Mouse (Mus musculus) liver, embryonic 14.5 days (tissue): Measurements from ENCODE around the gene Gimap9. TPM values are rescaled to one million over a fixed set of nuclear protein-coding genes. Genes with fewer than 3 reads are reported as not detected.

Experiments
- ATAC-seq: fragments of 200-750 bp; cut with Nextera tagmentation; 2 replicates; pipeline ENCODE4 v1.8.0; 2017; ENCODE audit warnings: moderate number of reproducible peaks, mild to moderate bottlenecking, moderate library complexity; ENCODE audit not compliant: insufficient read depth
- DNase-seq, 3 experiments: peaks; one replicate each; pipeline ENCODE4 v3.0.0-alpha.2; 2012 to 2013; ENCODE audit warnings: low read depth in 3 of 3, low spot score in 3 of 3
- H3K27ac ChIP-seq: fragments of 300-500 bp; sonication (generic); 2 replicates; pipeline ENCODE4 v1.5.1; 2014; ENCODE audit warnings: moderate library complexity, mild to moderate bottlenecking, control low read depth, inconsistent platforms
- H3K27me3 ChIP-seq: fragments of 300-500 bp; sonication (generic); 2 replicates; pipeline ENCODE4 v1.6.1; 2014; ENCODE audit warnings: mild to moderate bottlenecking, low read length, moderate library complexity; ENCODE audit not compliant: control insufficient read depth, insufficient read depth
- H3K36me3 ChIP-seq: fragments of 300-500 bp; sonication (generic); replicated peaks from 2 replicates; pipeline ENCODE4 v1.6.1; 2014; ENCODE audit warnings: low read depth; ENCODE audit not compliant: control insufficient read depth, insufficient read depth
- H3K4me1 ChIP-seq, 2 experiments: fragments of 200-500 bp in 1 of 2; fragments of 300-500 bp in 1 of 2; sonication (generic) in 1 of 2; replicated peaks; 2 replicates each; pipeline ENCODE4 v1.6.1; 2012 to 2014; ENCODE audit warnings: antibody characterized with exemption in 1 of 2, inconsistent platforms in 1 of 2, low read length in 1 of 2; ENCODE audit not compliant: control insufficient read depth in 2 of 2, insufficient read depth in 2 of 2
- H3K4me2 ChIP-seq: fragments of 300-500 bp; sonication (generic); 2 replicates; pipeline ENCODE4 v1.6.1; 2014; ENCODE audit warnings: low read depth, mild to moderate bottlenecking, control low read depth, moderate library complexity
- H3K4me3 ChIP-seq, 2 experiments: fragments of 200-500 bp in 1 of 2; fragments of 300-500 bp in 1 of 2; sonication (generic) in 1 of 2; 2 replicates each; pipeline ENCODE4 v1.5.1; 2012 to 2014; ENCODE audit warnings: low read depth in 2 of 2, low read length in 2 of 2, mild to moderate bottlenecking in 2 of 2, control low read depth in 1 of 2, inconsistent platforms in 1 of 2, moderate library complexity in 1 of 2; ENCODE audit not compliant: insufficient read depth in 1 of 2
- H3K9ac ChIP-seq: fragments of 300-500 bp; sonication (generic); replicated peaks from 2 replicates; pipeline ENCODE4 v1.6.1; 2014; ENCODE audit warnings: mild to moderate bottlenecking, control low read depth, moderate library complexity
- H3K9me3 ChIP-seq: fragments of 300-500 bp; sonication (generic); 2 replicates; pipeline ENCODE4 v1.6.1; 2016; ENCODE audit warnings: low read length, mixed read lengths; ENCODE audit not compliant: control insufficient read depth
- CTCF ChIP-seq: IDR thresholded peaks from 2 replicates; pipeline ENCODE4 v1.5.1; 2016; ENCODE audit warnings: antibody characterized with exemption, low read depth, control low read depth
- EP300 ChIP-seq: IDR thresholded peaks from 2 replicates; pipeline ENCODE4 v1.6.1; 2016; ENCODE audit warnings: antibody characterized with exemption, low read depth
- WGBS: fragments of 180-500 bp; shearing (Covaris S2); extraction: QIAGEN DNeasy Blood & Tissue Kit; methylation state at CpG from one replicate; pipeline ENCODE4 v1.1.7; 2014; ENCODE audit not compliant: insufficient replicate concordance; 5-methylcytosine and 5-hydroxymethylcytosine counted together
- polyA plus RNA-seq, 2 experiments: library from polyadenylated mRNA; depleted of rRNA in 1 of 2; stranded (reverse) in 1 of 2; unstranded in 1 of 2; fragments of >200 nt; fragmentation: Nextera tagmentation in 1 of 2; extraction: Ambion mirVana in 1 of 2; gene quantifications; 2 replicates each; pipeline versions ENCODE4 v1.2.1 to v1.2.3; 2012 to 2014

Gene Gimap9
- polyA plus RNA-seq, 2 experiments: 7.2 to 8.0 TPM

DNA sequence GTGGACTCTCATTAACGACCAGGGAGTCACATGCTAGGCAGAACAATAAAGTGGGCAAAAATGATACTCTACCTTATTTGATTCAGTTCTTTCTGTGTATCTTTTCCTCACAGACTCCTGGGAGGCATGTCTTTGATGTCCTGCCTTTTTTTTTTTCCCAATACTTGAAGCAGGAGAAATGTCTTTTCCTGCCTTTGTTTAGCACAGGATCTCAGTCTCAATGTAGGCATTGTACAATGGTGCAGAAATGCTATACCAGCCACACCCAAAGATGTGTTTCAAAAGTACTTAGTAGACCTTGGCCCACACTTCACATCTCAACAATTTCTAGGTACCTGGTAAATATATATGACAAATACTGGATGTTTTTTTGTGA is 21.6 kb downstream of the Gimap9 start:
- TF ChIP-seq EP300: no peak
- TF ChIP-seq CTCF: no peak
- 32% methylated on average over 1 of the region's 1 CpGs for WGBS
- H3K9me3 ChIP-seq: no peaks in the 10 kb centered on the region

DNA sequence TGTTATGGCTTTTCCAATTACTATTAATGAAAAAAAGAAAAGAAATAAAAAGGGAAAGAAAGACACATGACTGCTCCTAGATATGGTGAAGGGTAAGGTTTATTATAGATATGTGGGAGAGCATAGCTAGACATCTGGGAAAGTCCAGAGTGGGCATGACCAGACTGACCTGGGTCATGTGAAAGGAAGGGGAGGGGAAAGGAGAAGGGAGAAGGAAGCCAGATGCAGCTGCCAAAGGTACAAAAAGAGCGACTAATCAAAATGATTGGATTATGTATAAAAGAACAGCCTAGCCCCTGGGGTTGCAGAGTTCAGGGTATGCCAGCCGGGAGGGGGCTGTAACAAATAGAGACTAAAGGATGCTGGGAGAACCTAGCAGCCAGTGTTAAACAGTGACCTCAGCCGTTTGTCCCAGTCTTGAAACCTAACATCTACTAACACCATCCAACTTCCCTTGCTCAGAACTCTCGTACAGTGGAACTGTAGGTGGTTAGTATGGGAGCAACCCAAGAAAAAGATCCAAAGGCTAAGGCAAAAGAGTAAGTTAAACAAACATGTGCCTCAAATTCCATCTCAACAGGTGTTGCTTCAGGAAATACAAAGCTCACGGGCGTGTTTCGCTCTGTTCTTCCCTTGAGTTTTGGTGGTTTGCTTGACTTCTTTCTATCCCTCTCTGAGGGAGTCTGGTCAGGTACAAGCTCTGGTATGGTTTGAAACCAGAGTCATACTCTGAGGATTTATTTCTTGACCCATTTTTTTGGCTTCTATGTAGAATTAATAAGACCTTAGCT is 22.3 kb downstream of the Gimap9 start:
- Histone ChIP-seq H3K9me3 (no peaks in the 10 kb centered on the region), H3K4me2 (no peak overlapping the region), H3K27me3 (no peaks in the 10 kb centered on the region), H3K9ac (no peak overlapping the region), H3K27ac (no peak overlapping the region), H3K4me3 (no peak overlapping the region), H3K36me3 (no peaks in the 10 kb centered on the region), H3K4me1 (no peaks in the 10 kb centered on the region; a peak in 1 of 4 replicates)
- WGBS: 49% methylated on average over 7 of the region's 7 CpGs
- DNase-seq: no peak
- TF ChIP-seq CTCF: no peak
- no peak for TF ChIP-seq EP300
- no peak for ATAC-seq

More for the DNA sequence above, 21.6 kb downstream of the Gimap9 start:
- no peak overlapping the region for H3K4me2 ChIP-seq
- no peaks in the 10 kb centered on the region for H3K36me3 ChIP-seq
- no peaks in the 10 kb centered on the region; a peak in 1 of 4 replicates for H3K4me1 ChIP-seq
- H3K27ac ChIP-seq: no peak overlapping the region
- H3K9ac ChIP-seq: no peak overlapping the region
- ATAC-seq (no peak), DNase-seq (no peak)
- no peaks in the 10 kb centered on the region for H3K27me3 ChIP-seq
- no peak overlapping the region for H3K4me3 ChIP-seq

- WGBS: 12% methylated on average over 3 of the region's 3 CpGs
- Histone ChIP-seq H3K27ac (no peak overlapping the region), H3K9ac (no peak overlapping the region), H3K4me2 (no peak overlapping the region), H3K27me3 (no peaks in the 10 kb centered on the region), H3K4me3 (no peak overlapping the region), H3K36me3 (no peaks in the 10 kb centered on the region), H3K9me3 (no peaks in the 10 kb centered on the region), H3K4me1 (no peaks in the 10 kb centered on the region; a peak in 1 of 4 replicates)
- DNase-seq (no peak), ATAC-seq (no peak)
- TF ChIP-seq EP300: no peak
- TF ChIP-seq CTCF: no peak
These were observed 23.0 kb downstream of the Gimap9 start for GRCm38 (mm10) chr6:48698888-48699287.

- H3K4me3 ChIP-seq: no peak overlapping the region
- H3K9ac ChIP-seq: no peak overlapping the region
- no peaks in the 10 kb centered on the region for H3K9me3 ChIP-seq
- H3K27me3 ChIP-seq: no peaks in the 10 kb centered on the region
- WGBS: 12% methylated on average over 5 of the region's 5 CpGs
- no peak for DNase-seq
- H3K36me3 ChIP-seq: no peaks in the 10 kb centered on the region
- no peak overlapping the region for H3K27ac ChIP-seq
- ATAC-seq: peak; percentile 55; the same call in 1 of the 2 replicates
- H3K4me1 ChIP-seq: no peaks in the 10 kb centered on the region; a peak in 1 of 4 replicates
- TF ChIP-seq EP300 (no peak), CTCF (no peak)
- H3K4me2 ChIP-seq: no peak overlapping the region
These were observed 24.5 kb downstream of the Gimap9 start for GRCm38 (mm10) chr6:48700251-48701075.

DNA sequence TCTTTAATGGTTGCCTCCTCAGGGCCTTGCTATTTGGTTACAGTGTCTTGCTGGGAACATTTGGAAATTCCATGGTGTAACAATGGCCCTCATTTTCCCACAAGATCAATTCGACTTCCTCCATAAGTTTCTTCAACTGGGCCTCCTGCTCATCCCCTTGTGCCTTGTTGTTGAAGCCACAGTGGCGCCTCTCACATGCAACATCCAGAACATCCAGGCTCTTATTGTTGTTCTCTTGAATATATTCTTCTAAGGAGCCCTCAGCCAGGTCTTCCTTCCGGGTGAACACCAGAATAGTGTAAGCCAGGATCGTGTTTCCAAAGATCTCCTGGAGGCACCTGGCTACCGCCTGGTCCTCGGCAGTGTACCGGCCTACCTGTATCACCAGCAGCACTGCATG is 26.2 kb downstream of the Gimap9 start:
- Histone ChIP-seq H3K4me2 (no peak overlapping the region), H3K9ac (no peak overlapping the region), H3K27ac (no peak overlapping the region), H3K27me3 (no peaks in the 10 kb centered on the region), H3K4me3 (no peak overlapping the region), H3K9me3 (no peaks in the 10 kb centered on the region), H3K4me1 (no peaks in the 10 kb centered on the region; a peak in 1 of 4 replicates), H3K36me3 (no peaks in the 10 kb centered on the region)
- TF ChIP-seq CTCF (no peak), EP300 (no peak)
- DNase-seq (no peak), ATAC-seq (no peak)
- WGBS: 67% methylated on average over 7 of the region's 7 CpGs
